Mouse (Mus musculus) hindbrain, postnatal 0 days (tissue): Measurements from ENCODE around the gene Llcfc1. TPM values are rescaled to one million over a fixed set of nuclear protein-coding genes. Genes with fewer than 3 reads are reported as not detected.
A peak's percentile ranks its signal among the peaks of the same experiment; 100 is the strongest.

Experiments
- ATAC-seq: fragments of 200-750 bp; cut with Nextera tagmentation; 2 replicates; pipeline ENCODE4 v1.8.0; 2017; ENCODE audit warnings: mild to moderate bottlenecking, moderate TSS enrichment, moderate library complexity
- DNase-seq: peaks from one replicate; pipeline ENCODE4 v3.0.0-alpha.2; 2015; ENCODE audit warnings: low spot score
- H3K27ac ChIP-seq: fragments of 300-500 bp; sonication (generic); 2 replicates; pipeline ENCODE4 v1.5.1; 2014; ENCODE audit warnings: mild to moderate bottlenecking
- H3K27me3 ChIP-seq: fragments of 300-500 bp; sonication (generic); 2 replicates; pipeline ENCODE4 v1.6.1; 2014; ENCODE audit warnings: low read length, mixed read lengths; ENCODE audit not compliant: insufficient read depth
- H3K36me3 ChIP-seq: fragments of 300-500 bp; sonication (generic); 2 replicates; pipeline ENCODE4 v1.6.1; 2014; ENCODE audit warnings: low read length, mixed read lengths; ENCODE audit not compliant: insufficient read depth
- H3K4me1 ChIP-seq: fragments of 300-500 bp; sonication (generic); 2 replicates; pipeline ENCODE4 v1.6.1; 2014; ENCODE audit warnings: antibody characterized with exemption, low read length, mixed read lengths; ENCODE audit not compliant: insufficient read depth
- H3K4me2 ChIP-seq: fragments of 300-500 bp; sonication (generic); 2 replicates; pipeline ENCODE4 v1.6.1; 2014; ENCODE audit warnings: low read depth, mild to moderate bottlenecking, low read length, moderate library complexity, mixed read lengths
- H3K4me3 ChIP-seq: fragments of 300-500 bp; sonication (generic); 2 replicates; pipeline ENCODE4 v1.5.1; 2014; ENCODE audit warnings: low read length
- H3K9ac ChIP-seq: fragments of 300-500 bp; sonication (generic); replicated peaks from 2 replicates; pipeline ENCODE4 v1.6.1; 2014; ENCODE audit warnings: mild to moderate bottlenecking, low read length, moderate library complexity, mixed read lengths
- H3K9me3 ChIP-seq: fragments of 300-500 bp; sonication (generic); 2 replicates; pipeline ENCODE4 v1.6.1; 2016; ENCODE audit warnings: low read length, mixed read lengths
- CTCF ChIP-seq: IDR thresholded peaks from 2 replicates; pipeline ENCODE4 v1.5.1; 2016; ENCODE audit warnings: antibody characterized with exemption, control low read depth, low read depth
- WGBS: fragments of 180-500 bp; shearing (Covaris S2); extraction: QIAGEN DNeasy Blood & Tissue Kit; methylation state at CpG from one replicate; pipeline ENCODE4 v1.1.7; 2014; 5-methylcytosine and 5-hydroxymethylcytosine counted together
- polyA plus RNA-seq: library from polyadenylated mRNA; unstranded; fragments of >200 nt; fragmentation: Nextera tagmentation; extraction: Ambion mirVana; gene quantifications from 2 replicates; pipeline ENCODE4 v1.2.1, GENCODE M21; 2015
- total RNA-seq: library from RNA; depleted of rRNA; stranded (reverse); fragments of >200 nt; gene quantifications from 2 replicates; pipeline ENCODE4 v1.2.3, GENCODE M21; 2014

Llcfc1 gene
- total and polyA plus RNA-seq, 2 experiments from 2014 or later = 0.21 TPM; not detected in 1

- H3K9ac ChIP-seq = no peak overlapping the region
- no peaks in the 10 kb centered on the region for H3K9me3 ChIP-seq
- no peak overlapping the region for H3K27ac ChIP-seq
- H3K36me3 ChIP-seq = no peaks in the 10 kb centered on the region
- no peak overlapping the region for H3K4me2 ChIP-seq
- no peak for ATAC-seq
- no peak overlapping the region for H3K4me3 ChIP-seq
- no peak for DNase-seq
- peak; percentile 41 for TF ChIP-seq CTCF
- WGBS = 35% methylated on average over 2 of the region's 2 CpGs
- H3K27me3 ChIP-seq = no peaks in the 10 kb centered on the region
- H3K4me1 ChIP-seq = no peaks in the 10 kb centered on the region
These were observed 21.9 kb upstream of the Llcfc1 start for GRCm38 (mm10) chr6:41662320-41662719.

- no peaks in the 10 kb centered on the region for H3K4me1 ChIP-seq
- H3K27ac ChIP-seq = no peak overlapping the region
- whole genome bisulfite sequencing = 91% methylated on average over 2 of the region's 2 CpGs
- DNase-seq (no peak), ATAC-seq (no peak)
- no peak overlapping the region for H3K9ac ChIP-seq
- no peak overlapping the region for H3K4me3 ChIP-seq
- TF ChIP-seq CTCF = no peak
- no peaks in the 10 kb centered on the region for H3K36me3 ChIP-seq
- H3K27me3 ChIP-seq = no peaks in the 10 kb centered on the region
- no peaks in the 10 kb centered on the region for H3K9me3 ChIP-seq
- no peak overlapping the region for H3K4me2 ChIP-seq
These were observed 7.7 kb upstream of the Llcfc1 start for GRCm38 (mm10) chr6:41676530-41676929.

GRCm38 (mm10) chr6:41680669-41681068 lies 3.6 kb upstream of the Llcfc1 start, which contains the start of gene Trpv5:
Gene Trpv5 (minus strand): TSS chr6:41680769.
- DNase-seq (no peak), ATAC-seq (no peak)
- 87% methylated on average over 1 of the region's 1 CpGs for WGBS
- no peaks in the 10 kb centered on the region for H3K27me3 ChIP-seq
- H3K36me3 ChIP-seq = no peaks in the 10 kb centered on the region
- H3K9me3 ChIP-seq = no peaks in the 10 kb centered on the region
- H3K4me2 ChIP-seq = no peak within 1 kb of the TSS
- no peak within 1 kb of the TSS for H3K9ac ChIP-seq
- no peak for TF ChIP-seq CTCF
- no peak within 1 kb of the TSS for H3K27ac ChIP-seq
- H3K4me3 ChIP-seq = no peak within 1 kb of the TSS
- H3K4me1 ChIP-seq = no peaks in the 10 kb centered on the region

GRCm38 (mm10) chr6:41681656-41682055 lies 2.6 kb upstream of the Llcfc1 start:
- Histone ChIP-seq H3K27me3 (no peaks in the 10 kb centered on the region), H3K4me3 (no peak overlapping the region), H3K4me1 (no peaks in the 10 kb centered on the region), H3K27ac (no peak overlapping the region), H3K36me3 (no peaks in the 10 kb centered on the region), H3K4me2 (no peak overlapping the region), H3K9ac (no peak overlapping the region), H3K9me3 (no peaks in the 10 kb centered on the region)
- WGBS = 87% methylated on average over 5 of the region's 5 CpGs
- TF ChIP-seq CTCF = no peak
- ATAC-seq (no peak), DNase-seq (no peak)

- Histone ChIP-seq H3K27me3 (no peaks in the 10 kb centered on the region), H3K4me3 (no peak overlapping the region), H3K9me3 (no peaks in the 10 kb centered on the region), H3K4me1 (no peaks in the 10 kb centered on the region), H3K9ac (no peak overlapping the region), H3K36me3 (no peaks in the 10 kb centered on the region), H3K27ac (no peak overlapping the region), H3K4me2 (no peak overlapping the region)
- ATAC-seq (no peak), DNase-seq (no peak)
- no peak for TF ChIP-seq CTCF
- 90% methylated on average over 5 of the region's 5 CpGs for WGBS
These were observed 680 bp downstream of the Llcfc1 start for GRCm38 (mm10) chr6:41684911-41685310.

GRCm38 (mm10) chr6:41685596-41685995 lies 1.4 kb downstream of the Llcfc1 start:
- no peaks in the 10 kb centered on the region for H3K9me3 ChIP-seq
- H3K4me1 ChIP-seq = no peaks in the 10 kb centered on the region
- WGBS = 90% methylated on average over 3 of the region's 3 CpGs
- no peaks in the 10 kb centered on the region for H3K27me3 ChIP-seq
- no peaks in the 10 kb centered on the region for H3K36me3 ChIP-seq
- no peak overlapping the region for H3K4me3 ChIP-seq
- TF ChIP-seq CTCF = no peak
- DNase-seq (no peak), ATAC-seq (no peak)
- H3K9ac ChIP-seq = no peak overlapping the region
- H3K4me2 ChIP-seq = no peak overlapping the region
- no peak overlapping the region for H3K27ac ChIP-seq

GRCm38 (mm10) chr6:41692200-41692599 lies 8.0 kb downstream of the Llcfc1 start:
- Histone ChIP-seq H3K4me2 (no peak overlapping the region), H3K9ac (no peak overlapping the region), H3K4me1 (no peaks in the 10 kb centered on the region), H3K36me3 (no peaks in the 10 kb centered on the region), H3K27me3 (no peaks in the 10 kb centered on the region), H3K27ac (no peak overlapping the region), H3K9me3 (no peaks in the 10 kb centered on the region), H3K4me3 (no peak overlapping the region)
- ATAC-seq = no peak
- no peak for DNase-seq
- TF ChIP-seq CTCF = no peak

GRCm38 (mm10) chr6:41694407-41694806 lies 10.2 kb downstream of the Llcfc1 start:
- no peak overlapping the region for H3K4me3 ChIP-seq
- no peak for ATAC-seq
- H3K9ac ChIP-seq = no peak overlapping the region
- no peak for TF ChIP-seq CTCF
- H3K27ac ChIP-seq = no peak overlapping the region
- H3K9me3 ChIP-seq = no peaks in the 10 kb centered on the region
- WGBS = 88% methylated on average over 1 of the region's 1 CpGs
- no peaks in the 10 kb centered on the region for H3K4me1 ChIP-seq
- no peaks in the 10 kb centered on the region for H3K27me3 ChIP-seq
- no peaks in the 10 kb centered on the region for H3K36me3 ChIP-seq
- no peak overlapping the region for H3K4me2 ChIP-seq
- no peak for DNase-seq
